Mouse (Mus musculus) WW6 (cell line): Measurements from ENCODE around the gene St6galnac6.

Experiments used
- DNase-seq: peaks from one replicate; pipeline ENCODE4 v3.0.0-alpha.2; 2013; ENCODE audit warnings: low read depth, low spot score

Gene St6galnac6

DNA sequence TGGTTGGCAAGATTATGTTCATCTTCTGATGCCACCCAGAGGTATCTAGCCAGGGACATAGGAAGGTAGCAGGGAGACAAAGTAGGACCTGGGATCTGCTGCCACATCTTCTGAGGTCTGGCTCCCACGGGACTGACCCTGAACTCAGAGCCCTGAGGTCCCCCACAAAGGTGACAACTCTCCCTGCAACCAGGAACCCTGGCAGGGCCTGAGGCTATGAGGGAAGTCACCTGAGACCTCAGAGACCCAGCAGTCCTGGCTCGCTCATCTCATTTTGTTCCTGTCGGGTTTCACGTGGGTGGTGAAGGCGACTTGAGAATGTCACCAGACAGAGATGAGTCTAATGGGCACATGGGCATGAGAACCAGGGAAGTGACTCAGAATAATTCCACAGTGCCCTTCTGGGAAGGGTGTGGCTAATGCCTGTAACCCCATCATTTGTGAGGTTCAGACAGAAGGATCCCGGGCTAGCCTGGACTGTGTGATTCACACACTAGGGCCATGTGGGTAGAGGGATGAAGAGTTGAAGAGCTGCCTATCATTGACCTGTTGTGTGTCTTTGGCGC lies 14.3 kb upstream of the St6galnac6 start:
- no peak for DNase-seq

DNA sequence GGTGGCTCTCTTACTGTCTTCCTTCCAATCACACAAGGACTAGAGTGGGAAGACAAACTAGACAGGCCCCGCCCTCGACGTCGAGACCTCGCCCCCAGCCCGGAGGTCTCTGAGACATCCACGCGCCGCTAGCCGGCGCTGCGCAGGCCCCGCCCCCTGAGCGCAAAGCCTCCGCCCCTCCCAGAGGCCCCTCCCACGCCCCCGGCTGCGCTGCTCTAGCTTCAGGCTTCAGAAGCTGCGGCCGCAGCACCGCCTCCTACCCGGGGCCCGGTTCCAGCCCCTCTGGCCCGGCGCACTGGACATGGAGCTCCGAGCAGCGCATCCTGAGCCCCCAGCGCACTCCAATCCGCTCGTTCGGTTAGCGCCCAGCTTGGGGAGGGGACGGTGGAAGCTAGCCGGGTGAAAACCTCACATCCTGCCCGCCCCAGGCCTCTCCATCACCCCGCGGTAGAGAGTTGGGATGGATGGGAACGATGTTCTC lies 12.6 kb upstream of the St6galnac6 start, which contains the start of gene St6galnac4:
TSS of gene St6galnac4 (plus strand) at position 225 of the 481 bp plus-strand sequence.
- peak; percentile 92 for DNase-seq

DNA sequence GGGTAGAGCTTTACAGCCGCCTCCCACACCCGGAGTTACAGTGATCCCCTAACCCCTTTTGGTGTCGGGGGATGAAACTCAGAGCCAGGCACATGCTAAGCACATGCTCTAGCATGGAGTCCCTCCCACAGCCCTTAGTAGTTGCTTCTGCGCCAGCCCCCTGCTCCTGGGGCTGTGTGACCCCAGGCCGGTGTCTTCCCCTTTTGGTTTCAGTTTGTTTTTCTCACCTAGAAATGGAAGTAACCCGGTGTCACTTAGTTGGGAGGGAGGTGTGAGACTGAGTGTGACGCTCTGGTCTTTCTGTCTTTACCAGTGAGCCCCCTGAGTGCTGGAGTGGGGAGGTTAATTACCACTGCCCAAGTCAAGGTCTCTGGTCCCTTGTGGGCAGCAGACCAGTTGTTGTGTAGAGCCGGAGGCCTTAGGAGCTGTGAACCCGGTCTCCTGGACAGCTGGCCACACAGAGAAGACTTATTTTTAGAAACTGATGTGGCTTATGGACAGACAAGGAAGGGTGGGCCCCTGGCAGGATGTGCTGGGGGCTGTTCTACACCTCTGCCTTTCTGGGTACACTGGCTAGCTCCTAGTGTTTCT lies 11.7 kb upstream of the St6galnac6 start:
- no peak for DNase-seq

DNA sequence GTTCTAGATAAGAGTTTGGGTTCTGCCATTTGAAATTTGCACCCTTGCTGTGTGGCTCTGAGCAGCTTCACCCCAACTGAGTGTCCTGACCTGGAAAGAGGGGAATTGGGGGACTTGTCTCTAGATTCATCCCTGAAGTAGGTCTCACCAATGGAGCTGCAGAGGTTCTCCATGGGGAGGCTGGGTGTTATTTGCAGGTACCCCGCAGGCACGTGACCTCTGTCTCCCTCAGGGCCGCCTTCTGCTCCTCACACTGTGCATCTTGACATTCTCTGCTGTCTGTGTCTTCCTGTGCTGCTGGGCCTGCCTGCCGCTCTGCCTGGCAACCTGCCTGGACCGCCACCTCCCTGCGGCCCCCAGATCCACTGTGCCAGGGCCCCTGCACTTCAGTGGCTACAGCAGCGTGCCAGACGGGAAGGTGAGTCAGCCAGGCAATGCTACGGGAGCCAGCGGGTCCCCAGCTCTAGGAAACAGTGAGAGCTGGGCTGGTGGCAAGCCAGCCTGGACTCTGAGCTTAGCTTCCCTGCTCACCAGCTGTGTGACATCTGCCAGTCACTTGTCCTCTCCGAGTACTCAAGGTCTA lies 10.2 kb upstream of the St6galnac6 start:
- no peak for DNase-seq

DNA sequence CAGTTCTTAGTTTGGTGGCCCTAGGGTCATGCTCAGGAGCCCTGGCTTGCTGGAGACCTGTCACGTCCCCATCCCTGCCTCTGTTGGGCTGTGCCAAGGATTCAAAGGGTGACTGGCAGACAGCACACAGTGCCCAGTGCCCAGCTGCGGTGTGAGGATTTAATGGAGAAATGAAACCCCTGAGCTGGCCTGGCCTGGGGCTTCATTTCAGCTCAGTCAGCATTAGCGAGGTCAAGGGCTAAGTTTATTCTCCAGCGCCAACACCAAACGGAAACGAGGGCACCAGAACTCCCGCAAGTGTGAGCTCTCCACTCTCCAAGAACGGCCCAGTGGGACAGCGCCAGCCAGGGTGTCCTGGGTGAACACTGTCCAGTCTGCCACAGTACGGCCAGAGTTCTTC lies 9.3 kb upstream of the St6galnac6 start:
- no peak for DNase-seq

DNA sequence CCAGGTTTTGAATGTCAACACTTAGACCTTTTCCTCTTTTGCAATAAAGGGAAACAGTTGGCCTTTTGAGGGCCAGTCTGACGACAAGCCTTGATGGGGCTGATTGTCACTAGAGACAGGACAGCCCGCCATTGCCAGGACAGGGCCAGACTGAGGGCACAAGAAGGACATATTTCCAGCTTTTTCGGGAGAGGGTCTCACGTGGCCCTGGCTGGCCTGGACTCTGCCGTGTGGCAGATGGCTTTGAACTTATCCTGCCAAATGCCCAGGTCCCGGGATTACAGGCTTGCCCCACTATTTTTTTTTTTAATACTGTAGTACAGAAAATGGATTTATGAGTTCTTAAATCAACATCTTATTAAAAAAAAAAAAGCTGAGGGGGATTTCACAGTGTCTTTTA lies 8.3 kb upstream of the St6galnac6 start:
- no peak for DNase-seq

DNA sequence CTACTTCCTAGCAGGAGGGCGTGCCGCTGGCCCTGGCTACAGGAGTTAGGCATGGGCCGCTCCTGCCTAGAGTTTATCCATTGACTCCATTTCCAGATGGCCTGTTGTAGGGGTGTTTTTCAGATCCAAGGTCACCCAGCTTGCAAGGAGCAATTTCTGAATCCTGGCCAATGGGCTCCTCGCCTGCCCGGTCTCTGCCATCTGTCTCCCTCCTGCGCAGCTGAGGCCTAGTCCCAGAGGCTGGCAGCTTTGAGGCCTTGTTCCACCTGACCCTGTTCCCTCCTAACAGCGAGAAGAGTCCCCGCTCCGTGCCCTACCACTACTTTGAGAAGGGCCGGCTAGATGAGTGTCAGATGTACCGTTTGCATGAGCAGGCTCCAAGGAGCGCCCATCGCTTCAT lies 2.8 kb upstream of the St6galnac6 start:
- no peak for DNase-seq

DNA sequence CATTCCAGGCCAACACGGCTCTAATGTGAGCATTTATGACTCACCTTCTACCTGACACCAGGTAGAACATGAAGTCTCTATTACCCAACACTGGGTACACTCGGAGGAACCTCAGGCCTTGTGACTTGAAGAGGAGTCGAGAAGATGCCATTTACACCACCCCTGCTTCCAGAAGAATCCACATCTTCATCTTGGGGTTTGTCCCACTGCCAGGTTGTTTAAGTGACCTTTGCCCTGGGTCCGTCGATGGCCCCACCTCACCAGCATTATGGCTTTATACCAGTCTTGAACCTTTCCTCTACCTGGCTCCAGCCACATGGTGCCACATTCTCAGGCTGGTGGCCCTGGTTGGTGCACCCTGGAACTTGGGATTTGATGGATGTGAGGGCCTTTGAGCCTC lies 2.3 kb upstream of the St6galnac6 start:
- DNase-seq = no peak

DNA sequence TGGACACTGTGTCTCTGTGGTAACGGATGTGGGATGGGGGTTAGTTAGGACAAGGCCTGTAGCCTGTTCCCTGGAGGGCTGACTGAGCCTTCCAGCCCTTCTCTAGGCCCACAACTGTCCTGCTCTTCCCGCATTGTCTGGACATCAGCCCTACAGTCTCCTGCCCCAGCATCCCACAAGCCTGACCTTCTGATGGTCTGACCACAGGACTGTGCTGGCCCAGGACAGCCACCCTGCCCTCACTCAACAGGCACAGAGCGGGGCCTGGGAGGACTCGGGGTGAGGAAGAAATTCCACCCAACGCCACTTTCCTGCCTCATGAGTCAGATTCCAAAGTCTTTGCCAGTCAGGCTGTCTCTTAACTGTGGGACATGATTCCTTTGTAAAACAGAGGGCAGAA lies 1.8 kb upstream of the St6galnac6 start:
- DNase-seq = no peak

DNA sequence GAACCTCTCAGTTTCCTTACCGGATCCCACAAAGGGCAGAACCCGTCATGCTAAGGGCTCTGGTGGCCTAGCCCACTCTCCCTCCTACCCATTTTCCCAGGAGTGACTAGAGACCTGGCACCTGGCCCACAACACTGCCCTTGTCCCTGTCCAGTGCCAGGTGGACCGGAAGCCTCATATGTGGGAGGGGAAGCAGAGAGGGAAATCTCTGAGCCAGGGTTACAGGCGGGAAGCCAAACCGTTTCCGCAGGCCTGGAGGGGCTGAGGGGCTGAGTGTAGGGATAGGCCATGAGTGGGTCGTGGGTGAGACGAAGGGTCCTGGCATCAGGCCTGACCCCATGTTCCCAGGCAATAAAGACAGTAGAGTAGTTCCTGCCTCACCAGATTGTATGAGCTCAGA lies 1.0 kb upstream of the St6galnac6 start:
- DNase-seq = no peak

DNA sequence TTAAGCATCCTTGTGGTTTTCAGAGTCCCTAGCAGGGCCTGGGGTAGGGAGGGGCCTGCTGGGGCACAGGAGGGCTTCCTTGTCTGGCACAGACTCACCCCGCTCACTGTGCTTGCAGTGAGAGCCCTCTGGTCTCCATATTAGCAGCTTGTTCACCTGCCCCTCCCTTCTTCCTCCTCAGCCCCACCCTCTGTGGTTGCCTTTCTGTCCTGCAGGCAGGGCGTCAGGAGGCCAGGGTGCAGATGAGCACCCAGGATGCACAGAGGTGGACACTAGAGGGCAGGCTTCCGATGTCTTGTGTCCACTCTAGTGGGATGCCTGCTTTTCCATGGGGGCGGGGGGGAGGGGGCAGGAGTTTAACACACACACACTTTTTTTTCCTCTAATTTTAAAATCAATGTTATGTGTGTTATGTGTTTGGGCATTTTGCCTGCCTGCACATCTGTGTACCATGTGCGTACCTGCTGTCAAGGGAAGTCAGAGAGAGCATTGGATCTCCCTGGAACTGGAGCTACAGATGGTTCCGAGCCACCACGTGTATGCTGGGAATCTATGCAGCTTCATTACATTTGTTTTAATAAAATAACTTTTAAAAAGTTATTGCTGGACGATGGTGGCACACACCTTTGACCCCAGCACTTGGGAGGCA lies 2.0 kb downstream of the St6galnac6 start:
- no peak for DNase-seq

DNA sequence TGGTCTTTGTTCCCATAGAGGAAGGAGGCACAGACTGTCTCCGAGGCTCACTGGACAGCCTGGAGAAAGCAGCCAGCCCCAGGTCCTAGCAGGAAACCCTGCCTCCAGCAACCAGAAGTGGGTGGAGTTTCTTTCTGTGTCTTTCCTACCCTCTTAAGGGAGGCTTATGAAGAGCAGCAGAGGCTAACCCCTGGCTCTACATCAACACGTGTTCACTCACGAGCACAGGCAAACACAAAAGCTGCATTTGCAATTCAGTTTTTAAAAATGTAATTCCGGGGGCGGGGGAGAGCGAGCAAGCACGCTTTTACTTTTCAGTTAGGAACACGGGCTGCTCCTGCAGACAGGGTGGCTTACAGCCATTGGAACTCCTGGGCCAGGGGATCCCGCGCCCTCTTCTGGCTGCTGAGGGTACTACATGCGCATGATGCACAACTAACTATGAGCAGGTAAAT lies 3.1 kb downstream of the St6galnac6 start:
- DNase-seq = no peak

DNA sequence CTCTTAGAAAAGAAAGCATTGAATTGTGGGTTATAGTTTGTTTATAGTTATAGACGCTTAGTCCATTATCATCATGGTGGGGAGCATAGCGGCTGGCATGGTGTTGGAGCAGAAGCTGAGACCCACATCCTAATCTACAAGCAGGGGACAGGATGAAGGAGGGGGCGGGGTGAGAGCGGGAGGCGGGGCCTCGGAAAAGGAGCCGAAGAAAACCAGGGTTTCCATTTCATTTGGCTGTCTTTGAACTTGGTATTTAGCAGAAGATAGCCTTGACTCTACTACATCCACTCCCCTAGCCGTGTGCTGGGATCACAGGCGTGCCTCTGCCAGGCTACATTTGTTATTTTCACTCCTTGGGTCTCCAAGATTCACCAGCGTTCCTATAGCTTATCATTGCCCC lies 5.1 kb downstream of the St6galnac6 start:
- no peak for DNase-seq

DNA sequence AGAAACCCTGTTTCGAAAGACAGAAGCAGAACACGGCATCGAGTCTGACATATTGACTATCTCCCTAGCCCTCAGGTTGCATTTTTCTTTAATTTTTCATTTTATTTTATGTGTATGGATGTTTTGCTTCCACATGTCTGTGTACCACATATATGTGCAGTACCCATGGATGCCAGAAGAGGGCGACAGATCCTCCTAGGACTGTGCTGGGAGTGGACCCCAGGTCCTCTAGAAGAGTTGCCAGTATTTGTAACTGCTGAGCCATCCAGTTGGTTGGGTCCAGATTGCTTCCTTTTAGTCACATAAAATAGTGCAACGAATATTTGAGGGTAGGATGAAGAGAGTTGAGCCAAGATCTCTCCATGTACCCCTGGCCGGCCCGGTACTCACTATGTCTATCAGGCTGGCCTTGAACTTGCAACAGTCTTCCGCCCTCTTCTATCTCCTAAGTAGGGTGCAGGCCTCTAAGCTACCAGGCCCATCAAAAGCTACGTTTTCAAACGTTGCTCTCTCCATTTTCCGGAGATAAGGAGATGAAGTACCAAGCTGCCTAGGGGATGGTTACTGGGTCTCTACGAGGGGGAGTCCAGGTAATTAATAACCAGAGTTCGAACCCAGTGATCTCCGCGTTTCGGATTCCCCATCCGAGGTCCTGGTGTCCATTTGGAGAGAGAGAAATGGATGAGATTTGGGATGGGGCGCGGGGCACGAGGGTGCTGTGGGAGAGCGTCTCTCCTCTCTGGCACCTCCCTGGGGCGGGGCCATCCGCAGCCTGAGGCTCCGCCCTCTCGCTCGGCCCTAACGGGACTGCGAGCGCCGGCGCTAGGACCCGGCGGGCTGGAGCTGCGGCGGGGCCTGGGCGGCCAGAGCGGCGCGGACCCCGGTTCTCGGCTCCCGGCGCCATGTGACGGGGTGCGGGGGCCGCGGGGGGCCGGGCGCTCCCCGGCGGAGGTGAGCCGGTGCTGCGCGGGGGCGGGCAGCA lies 6.9 kb downstream of the St6galnac6 start:
- DNase-seq = no peak

DNA sequence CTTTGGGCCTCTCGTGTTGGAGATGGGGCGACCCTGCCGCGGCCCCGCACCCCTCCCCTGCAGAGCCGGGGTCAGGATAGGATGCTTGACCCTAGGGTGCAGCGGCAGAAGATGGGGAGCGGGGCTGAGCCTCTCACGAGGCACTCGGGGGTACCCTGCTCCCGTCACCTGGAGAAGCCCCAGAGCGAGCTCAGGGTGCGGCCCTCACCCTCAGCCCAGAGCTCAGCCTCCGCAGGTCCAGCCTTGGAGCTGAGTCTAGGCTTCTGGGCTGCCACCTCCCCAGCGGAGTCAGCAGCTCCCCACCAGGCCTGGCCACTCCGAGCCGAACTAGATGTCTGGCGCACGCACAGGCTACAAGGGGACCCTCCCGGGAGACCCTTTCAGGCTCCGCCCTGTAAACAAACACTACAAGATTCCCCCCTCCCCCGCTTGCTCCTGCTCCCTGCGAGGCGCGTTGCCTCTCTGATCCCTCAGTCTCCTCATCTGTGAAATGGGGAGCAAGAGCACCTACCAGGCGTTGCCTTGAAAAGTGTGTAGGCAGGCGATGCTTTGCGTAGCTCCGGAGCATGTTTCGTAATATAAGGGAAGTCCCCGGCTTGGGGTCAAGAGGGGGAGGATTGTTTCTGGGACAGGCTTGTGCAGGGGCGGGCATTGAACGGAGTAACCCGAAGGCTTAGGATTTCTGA lies 7.9 kb downstream of the St6galnac6 start:
- no peak for DNase-seq

DNA sequence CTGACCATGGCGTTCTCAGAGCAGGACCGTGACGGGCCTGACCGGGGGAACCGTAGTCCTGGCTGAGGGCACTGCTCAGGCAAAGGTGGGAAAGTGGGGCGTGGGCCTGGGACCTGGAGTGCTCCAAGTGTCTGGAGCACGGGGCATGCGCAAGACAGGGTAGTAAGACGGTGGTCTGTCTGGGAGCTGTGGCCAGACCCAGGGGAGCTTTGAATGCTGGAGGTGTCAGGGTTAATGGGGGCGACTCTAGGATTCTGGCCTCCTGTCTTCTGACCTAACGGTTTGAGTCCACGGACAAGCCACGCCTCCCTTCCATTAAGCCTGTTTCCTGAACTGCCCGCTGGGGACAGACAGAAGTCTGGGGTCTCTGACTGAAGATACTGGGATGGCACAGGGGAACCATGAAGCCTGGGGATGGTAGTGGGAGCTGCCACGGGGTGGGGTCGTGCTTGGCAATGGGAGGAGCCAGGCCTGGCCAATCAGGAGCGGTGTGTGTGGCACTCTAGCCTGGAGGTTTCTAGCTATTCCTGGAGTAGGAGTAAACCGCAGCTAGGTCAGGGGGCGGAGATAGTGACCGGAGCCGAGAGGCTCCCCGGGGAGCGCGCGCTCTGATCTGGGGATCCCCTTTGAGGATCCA lies 8.8 kb downstream of the St6galnac6 start:
- no peak for DNase-seq

DNA sequence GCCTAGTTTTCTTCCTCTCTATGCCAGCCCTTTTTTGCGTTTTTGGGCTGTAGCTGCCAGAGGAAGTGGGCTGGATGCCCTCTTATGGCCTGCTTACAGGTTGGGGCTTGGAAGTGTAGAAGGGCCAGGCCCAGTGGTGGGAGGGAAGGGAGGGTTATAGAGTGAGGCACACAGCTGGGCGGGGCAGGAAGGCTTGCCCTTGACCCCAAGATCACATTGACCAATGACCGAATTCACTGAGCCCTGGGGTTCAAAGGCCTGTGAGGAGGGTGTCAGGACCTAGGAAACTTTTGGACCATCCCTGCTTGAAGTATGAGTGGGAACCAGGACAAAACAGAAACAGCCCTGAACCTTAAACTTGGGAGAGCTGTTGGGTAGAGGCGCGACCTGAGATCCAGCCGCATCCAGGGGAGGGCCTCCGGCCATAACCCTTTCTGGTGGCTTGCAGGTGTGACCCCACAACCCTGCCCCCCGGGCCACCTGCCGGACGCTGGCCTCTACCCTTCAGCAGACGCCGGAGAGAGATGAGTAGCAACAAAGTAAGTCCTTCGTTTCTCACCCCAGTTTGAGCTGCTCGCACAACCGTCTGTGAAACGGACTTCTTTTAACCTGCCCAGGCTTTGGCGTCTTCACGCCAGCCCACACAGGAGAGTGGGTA lies 9.4 kb downstream of the St6galnac6 start:
- no peak for DNase-seq

DNA sequence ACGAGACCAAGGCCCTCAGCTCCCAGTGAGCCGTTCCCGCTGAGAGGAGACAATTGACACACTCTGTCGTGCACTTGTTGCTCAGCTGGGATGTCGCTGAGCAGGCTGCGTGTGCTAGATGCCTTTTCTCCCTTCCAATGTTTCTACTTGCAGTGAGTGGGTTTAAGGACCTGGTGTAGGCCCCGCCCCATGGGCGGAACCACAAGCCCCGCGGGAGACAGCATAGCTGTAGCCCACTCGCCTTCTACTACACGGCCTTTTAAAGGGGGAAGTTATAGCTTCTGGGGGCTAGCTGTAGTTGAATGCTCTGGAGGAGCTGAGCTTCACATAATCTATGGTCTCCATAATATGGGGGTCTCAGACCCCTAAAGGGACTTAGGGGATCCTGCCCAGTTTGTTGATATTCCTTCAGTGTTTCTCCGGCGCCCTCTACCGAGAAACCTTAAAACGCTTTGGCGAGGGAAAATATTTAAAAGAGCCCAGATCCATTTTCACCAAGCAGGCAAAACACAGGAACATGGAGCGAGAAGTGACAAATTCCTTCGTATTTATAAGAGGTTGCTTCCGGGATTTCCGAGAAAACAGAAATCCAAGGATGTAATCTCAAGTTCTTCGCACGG lies 11.2 kb downstream of the St6galnac6 start:
- DNase-seq = no peak

DNA sequence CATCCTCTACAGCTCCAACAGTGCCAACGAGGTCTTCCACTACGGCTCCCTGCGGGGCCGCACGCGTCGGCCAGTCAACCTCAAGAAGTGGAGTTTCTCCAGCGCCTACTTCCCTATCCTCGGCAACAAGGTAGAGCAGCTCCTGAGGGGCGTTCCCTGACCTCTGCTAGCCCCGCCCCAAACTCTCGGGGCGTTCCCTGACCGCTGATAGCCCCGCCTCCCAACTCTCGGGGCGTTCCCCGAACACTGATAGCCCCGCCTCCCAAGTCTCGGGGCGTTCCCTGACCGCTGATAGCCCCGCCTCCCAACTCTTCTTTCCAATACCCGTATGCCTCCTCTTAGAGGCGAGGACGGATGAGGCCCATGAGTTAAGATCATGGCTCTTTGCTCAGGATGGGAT lies 12.8 kb downstream of the St6galnac6 start:
- DNase-seq = peak; percentile 80
